In genomic region chr15:84284059-84284458, GRCm38 (mm10) we compare ENCODE assay signal across 9 mouse cellular contexts. TPM values are rescaled to one million over a fixed set of nuclear protein-coding genes. Genes with fewer than 3 reads are reported as not detected.
A peak's percentile ranks its signal among the peaks of the same experiment; 100 is the strongest.
DNase-seq lines count a peak whose midpoint lies in the region; ATAC-seq and TF ChIP-seq lines count a peak whose summit lies in the region.
"Had no signal": no experiment of that assay in that cellular context is flagged by ENCODE, and none has a peak within 500 bp of the region (broad histone marks: within the 10 kb centered on the region; RNA-seq: fewer than 3 reads in every experiment).

No protein-coding gene starts in this region.

- no peaks in the 10 kb centered on the region for H3K27me3 ChIP-seq in forebrain, postnatal 0 days (ENCODE audit: insufficient read depth, low read length)
- no peaks in the 10 kb centered on the region for H3K27me3 ChIP-seq in forebrain, embryonic 12.5 days
- peaks cover 22% of the 10 kb centered on the region; the same call in 1 of the 2 replicates for H3K27me3 ChIP-seq in midbrain, embryonic 10.5 days (ENCODE audit: low read depth, poor library complexity, severe bottlenecking)
- H3K27me3 ChIP-seq in midbrain, embryonic 13.5 days, result no peaks in the 10 kb centered on the region; the same call in 1 of the 2 replicates
- no peaks in the 10 kb centered on the region for H3K27me3 ChIP-seq in limb, embryonic 11.5 days (ENCODE audit: control insufficient read depth, insufficient read depth, low read length)
- H3K27me3 ChIP-seq in splenic B cell, adult 2 months (ENCODE audit: control insufficient read depth, insufficient read depth, low read length, poor library complexity, severe bottlenecking), result no peaks in the 10 kb centered on the region
- H3K27me3 ChIP-seq: hindbrain, embryonic 15.5 days had no signal

- no peaks in the 10 kb centered on the region for H3K36me3 ChIP-seq in forebrain, postnatal 0 days (ENCODE audit: insufficient read depth)
- no peaks in the 10 kb centered on the region for H3K36me3 ChIP-seq in forebrain, embryonic 12.5 days (replicated peaks)
- peaks cover 12% of the 10 kb centered on the region for H3K36me3 ChIP-seq in midbrain, embryonic 10.5 days
- no peaks in the 10 kb centered on the region for H3K36me3 ChIP-seq in midbrain, embryonic 13.5 days
- no peaks in the 10 kb centered on the region for H3K36me3 ChIP-seq in limb, embryonic 11.5 days (ENCODE audit: control insufficient read depth, insufficient read depth, low read length)
- H3K36me3 ChIP-seq in splenic B cell, adult 2 months (ENCODE audit: control insufficient read depth, insufficient read depth, low read length, poor library complexity, severe bottlenecking), result no peaks in the 10 kb centered on the region
- H3K36me3 ChIP-seq: hindbrain, embryonic 15.5 days had no signal

- peak; percentile 71 for TF ChIP-seq CTCF in forebrain, postnatal 0 days (IDR thresholded peaks at IDR 0.05; ENCODE audit: low read depth)

- no peak overlapping the region for H3K4me3 ChIP-seq in forebrain, postnatal 0 days (ENCODE audit: low read depth, low read length)
- H3K4me3 ChIP-seq in forebrain, embryonic 12.5 days (replicated peaks), result no peak overlapping the region
- no peak overlapping the region for H3K4me3 ChIP-seq in midbrain, embryonic 10.5 days
- no peak overlapping the region for H3K4me3 ChIP-seq in midbrain, embryonic 13.5 days (replicated peaks)
- H3K4me3 ChIP-seq in limb, embryonic 11.5 days (ENCODE audit: low read depth, low read length), result no peak overlapping the region
- H3K4me3 ChIP-seq: hindbrain, embryonic 15.5 days had no signal

- no peak for DNase-seq in forebrain, postnatal 0 days
- peak; percentile 41 for DNase-seq in midbrain, embryonic 10.5 days (ENCODE audit: low spot score)
- peak; percentile 25 for DNase-seq in c-Kit-positive CD71-positive TER-119-negative erythroid progenitor cells, embryonic 14.5 days (ENCODE audit: low read depth)
- peak; percentile 55 for DNase-seq in limb, embryonic 11.5 days (ENCODE audit: low spot score)
- peak; percentile 77 for DNase-seq in splenic B cell, adult 2 months (ENCODE audit: low read depth, low spot score)

- H3K9ac ChIP-seq in forebrain, postnatal 0 days, result no peak overlapping the region
- H3K9ac ChIP-seq in forebrain, embryonic 12.5 days, result no peak overlapping the region
- H3K9ac ChIP-seq in midbrain, embryonic 13.5 days (replicated peaks), result no peak overlapping the region
- H3K9ac ChIP-seq in limb, embryonic 11.5 days (ENCODE audit: low read length), result no peak overlapping the region
- H3K9ac ChIP-seq: hindbrain, embryonic 15.5 days had no signal

- no peak overlapping the region for H3K4me2 ChIP-seq in forebrain, postnatal 0 days (ENCODE audit: low read depth)
- H3K4me2 ChIP-seq in forebrain, embryonic 12.5 days, result no peak overlapping the region
- H3K4me2 ChIP-seq in midbrain, embryonic 13.5 days (replicated peaks), result no peak overlapping the region
- H3K4me2 ChIP-seq in limb, embryonic 11.5 days (ENCODE audit: low read depth, severe bottlenecking), result no peak overlapping the region
- H3K4me2 ChIP-seq: hindbrain, embryonic 15.5 days had no signal

- no peak for ATAC-seq in forebrain, postnatal 0 days
- no peak for ATAC-seq in forebrain, embryonic 12.5 days (ENCODE audit: low FRiP score)
- ATAC-seq in midbrain, embryonic 13.5 days, result no peak
- no peak for ATAC-seq in limb, embryonic 11.5 days (ENCODE audit: insufficient number of reproducible peaks, low FRiP score, low TSS enrichment, low read depth)
- no peak for ATAC-seq in activated CD4-positive, CD25-positive, alpha-beta regulatory T cell, adult 4 months

- H3K9me3 ChIP-seq in forebrain, postnatal 0 days (ENCODE audit: low read length), result no peaks in the 10 kb centered on the region
- 0 out of 2 replicates have a peak, but pooled peaks cover 4% of the 10 kb centered on the region for H3K9me3 ChIP-seq in forebrain, embryonic 12.5 days
- peaks cover 4% of the 10 kb centered on the region; the same call in 1 of the 2 replicates for H3K9me3 ChIP-seq in midbrain, embryonic 10.5 days (replicated peaks)
- H3K9me3 ChIP-seq in midbrain, embryonic 13.5 days, result no peaks in the 10 kb centered on the region
- H3K9me3 ChIP-seq in limb, embryonic 11.5 days (ENCODE audit: control insufficient read depth, low read length), result no peaks in the 10 kb centered on the region
- H3K9me3 ChIP-seq: hindbrain, embryonic 15.5 days had no signal

- H3K4me1 ChIP-seq in forebrain, postnatal 0 days (ENCODE audit: insufficient read depth), result no peaks in the 10 kb centered on the region
- H3K4me1 ChIP-seq in forebrain, embryonic 12.5 days, result peaks cover 9% of the 10 kb centered on the region
- peaks cover 31% of the 10 kb centered on the region for H3K4me1 ChIP-seq in midbrain, embryonic 10.5 days
- peaks cover 7% of the 10 kb centered on the region for H3K4me1 ChIP-seq in midbrain, embryonic 13.5 days (replicated peaks)
- no peaks in the 10 kb centered on the region for H3K4me1 ChIP-seq in limb, embryonic 11.5 days (ENCODE audit: control insufficient read depth, insufficient read depth, low read length)

- H3K27ac ChIP-seq in forebrain, postnatal 0 days (ENCODE audit: low read depth, low read length), result no peak overlapping the region
- H3K27ac ChIP-seq in forebrain, embryonic 12.5 days, result no peak overlapping the region
- H3K27ac ChIP-seq in midbrain, embryonic 10.5 days (replicated peaks), result 0 out of 2 replicates have a peak overlapping the region, but pooled peaks have one; percentile 50
- H3K27ac ChIP-seq in midbrain, embryonic 13.5 days, result no peak overlapping the region
- no peak overlapping the region for H3K27ac ChIP-seq in limb, embryonic 11.5 days (replicated peaks; ENCODE audit: low read depth, low read length)
- H3K27ac ChIP-seq: hindbrain, embryonic 15.5 days had no signal

- 67% methylated on average over 5 of the region's 5 CpGs for WGBS in forebrain, postnatal 0 days
- WGBS in forebrain, embryonic 12.5 days, result 61% methylated on average over 5 of the region's 5 CpGs
- WGBS in midbrain, embryonic 10.5 days, result 60% methylated on average over 5 of the region's 5 CpGs
- 60% methylated on average over 5 of the region's 5 CpGs for WGBS in midbrain, embryonic 13.5 days
- 62% methylated on average over 5 of the region's 5 CpGs for WGBS in limb, embryonic 11.5 days

RNA-seq across cellular contexts. Expression of gene Parvg, which starts 39.8 kb away (rescaled TPM):
- total RNA-seq in forebrain, postnatal 0 days (2014; rRNA removed), result 1.6 and 2.1 TPM in 2 replicates
- polyA plus RNA-seq in forebrain, postnatal 0 days (2015; fragmentation: Nextera tagmentation; extraction: Ambion mirVana), result 1.6 and 1.7 TPM in 2 replicates
- 0.60 and 0.61 TPM in 2 replicates for polyA plus RNA-seq in forebrain, embryonic 12.5 days (2016; fragmentation: Nextera tagmentation; extraction: Ambion mirVana)
- 0.89 and 1.0 TPM in 2 replicates for polyA plus RNA-seq in midbrain, embryonic 10.5 days (2016; fragmentation: Nextera tagmentation; extraction: Ambion mirVana)
- 0.59 and 0.78 TPM in 2 replicates for polyA plus RNA-seq in midbrain, embryonic 13.5 days (2015; fragmentation: Nextera tagmentation; extraction: Ambion mirVana)
- polyA plus RNA-seq in limb, embryonic 11.5 days (2014; fragmentation: Nextera tagmentation; extraction: Ambion mirVana), result 0.17 and 0.82 TPM in 2 replicates
- 10 to 100 TPM; 63.7 to 99.5 TPM for polyA plus RNA-seq in activated CD4-positive, CD25-positive, alpha-beta regulatory T cell, adult 4 months (2017; shearing (Covaris generic))

RNA-seq across cellular contexts. Expression of gene Parvb, which starts 52.2 kb away (rescaled TPM):
- 3.8 and 9.4 TPM in 2 replicates for total RNA-seq in forebrain, postnatal 0 days (2014; rRNA removed)
- 2.7 and 4.3 TPM in 2 replicates for polyA plus RNA-seq in forebrain, postnatal 0 days (2015; fragmentation: Nextera tagmentation; extraction: Ambion mirVana)
- 2.0 and 2.4 TPM in 2 replicates for polyA plus RNA-seq in forebrain, embryonic 12.5 days (2016; fragmentation: Nextera tagmentation; extraction: Ambion mirVana)
- polyA plus RNA-seq in midbrain, embryonic 10.5 days (2016; fragmentation: Nextera tagmentation; extraction: Ambion mirVana), result 7.4 and 8.4 TPM in 2 replicates
- polyA plus RNA-seq in midbrain, embryonic 13.5 days (2015; fragmentation: Nextera tagmentation; extraction: Ambion mirVana), result 4.7 and 6.2 TPM in 2 replicates
- 6.1 and 9.4 TPM in 2 replicates for polyA plus RNA-seq in limb, embryonic 11.5 days (2014; fragmentation: Nextera tagmentation; extraction: Ambion mirVana)
- polyA plus RNA-seq in activated CD4-positive, CD25-positive, alpha-beta regulatory T cell, adult 4 months (2017; shearing (Covaris generic)), result 1 to 10 TPM in 1 of 2 experiments, not detected in 1; 1.9 TPM

Comparison
In these comparisons a context has a peak if more than half of its experiments do, and no peak if none do; other contexts are left out.
1. RNA of gene Parvg, which starts 39.8 kb away (polyA plus RNA-seq): 63.7 to 99.5 TPM in activated CD4-positive, CD25-positive, alpha-beta regulatory T cell, adult 4 months; 1.6 to 1.7 TPM in forebrain, postnatal 0 days, 0.89 to 1.0 TPM in midbrain, embryonic 10.5 days, 0.59 to 0.78 TPM in midbrain, embryonic 13.5 days, 0.60 to 0.61 TPM in forebrain, embryonic 12.5 days and 0.17 to 0.82 TPM in limb, embryonic 11.5 days; every median in the first group is over 10 times any median in the second.